Mouse (Mus musculus): ENCODE results near the gene Calml4.
"Not testable (repeated sequence)": the region's sequence is repeated elsewhere in the genome, so short reads cannot be mapped to it uniquely, and the experiment has no call there.

Calml4 gene

DNA sequence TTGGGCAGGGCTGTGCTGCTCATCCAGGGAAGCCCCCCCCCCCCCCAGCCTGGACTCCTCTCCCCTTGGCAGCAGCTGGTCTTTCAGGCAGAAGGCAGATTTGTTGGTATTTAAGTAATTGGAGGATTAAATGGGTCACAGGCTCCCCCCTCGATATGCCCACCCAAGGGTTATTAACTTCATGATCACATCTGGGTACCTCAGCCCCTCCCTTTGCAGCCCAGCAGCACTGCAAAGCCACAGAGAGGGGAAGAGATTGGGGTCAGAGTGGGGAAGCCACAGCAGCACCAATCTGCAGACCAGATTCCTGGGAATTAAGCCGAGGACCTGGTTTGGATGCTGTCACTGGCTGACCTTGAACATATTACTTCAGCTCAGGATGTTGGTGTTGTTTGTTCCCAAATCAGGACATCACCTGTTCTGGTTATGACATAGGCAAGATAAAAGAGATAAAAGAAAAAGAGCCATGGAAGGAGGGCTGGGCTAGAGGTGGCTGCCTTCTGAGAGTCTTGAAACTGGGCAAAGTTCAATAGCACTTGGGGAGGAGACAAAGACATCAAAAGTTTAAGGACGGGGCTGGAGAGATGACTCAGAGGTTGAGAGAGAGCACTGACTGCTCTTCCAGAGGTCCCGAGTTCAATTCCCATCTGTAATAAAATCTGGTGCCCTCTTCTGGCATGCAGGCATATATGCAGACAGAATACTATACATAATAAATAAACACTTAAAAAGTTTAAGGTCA lies 22.0 kb upstream of the Calml4 start:
- no peak for DNase-seq (ENCODE audit: low read depth)

DNA sequence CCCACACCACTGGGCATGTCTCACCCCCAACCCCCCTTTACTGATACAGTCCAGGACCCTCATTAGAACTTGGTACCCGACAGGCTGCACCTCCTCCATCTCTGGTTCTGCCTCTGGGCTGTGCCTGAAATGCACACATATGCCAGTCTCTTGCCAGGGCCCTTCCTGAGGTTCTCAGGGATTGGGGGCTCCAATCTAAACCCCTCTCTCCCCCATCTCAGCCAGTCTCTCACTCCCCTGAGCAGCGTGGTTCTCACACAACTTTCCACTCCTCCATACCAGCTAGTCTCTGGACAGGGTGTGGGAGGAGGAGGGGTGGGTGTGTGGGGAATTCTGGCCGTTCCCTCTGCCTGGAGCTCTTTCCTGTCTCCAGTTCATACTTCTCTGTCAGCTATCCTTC lies 20.3 kb upstream of the Calml4 start:
- DNase-seq (ENCODE audit: low read depth): no peak

DNA sequence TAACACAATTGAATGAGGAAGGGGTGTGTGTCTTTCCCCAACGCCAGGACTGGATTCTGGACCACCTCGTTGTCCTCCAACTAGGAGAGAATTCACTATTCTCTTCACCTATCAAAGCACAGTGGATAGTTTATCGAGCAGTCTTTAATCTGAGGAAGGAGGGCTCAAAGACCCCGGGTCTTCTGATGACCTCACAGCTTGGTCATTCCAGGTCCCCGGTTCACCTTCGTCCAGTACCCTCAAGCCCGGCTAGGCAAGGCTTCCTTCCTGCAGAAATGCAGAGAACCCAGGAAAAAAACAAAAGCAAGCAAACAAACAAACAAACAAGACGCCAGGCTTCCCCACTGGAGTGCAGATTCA lies 19.8 kb upstream of the Calml4 start:
- no peak for DNase-seq (ENCODE audit: low read depth)

DNA sequence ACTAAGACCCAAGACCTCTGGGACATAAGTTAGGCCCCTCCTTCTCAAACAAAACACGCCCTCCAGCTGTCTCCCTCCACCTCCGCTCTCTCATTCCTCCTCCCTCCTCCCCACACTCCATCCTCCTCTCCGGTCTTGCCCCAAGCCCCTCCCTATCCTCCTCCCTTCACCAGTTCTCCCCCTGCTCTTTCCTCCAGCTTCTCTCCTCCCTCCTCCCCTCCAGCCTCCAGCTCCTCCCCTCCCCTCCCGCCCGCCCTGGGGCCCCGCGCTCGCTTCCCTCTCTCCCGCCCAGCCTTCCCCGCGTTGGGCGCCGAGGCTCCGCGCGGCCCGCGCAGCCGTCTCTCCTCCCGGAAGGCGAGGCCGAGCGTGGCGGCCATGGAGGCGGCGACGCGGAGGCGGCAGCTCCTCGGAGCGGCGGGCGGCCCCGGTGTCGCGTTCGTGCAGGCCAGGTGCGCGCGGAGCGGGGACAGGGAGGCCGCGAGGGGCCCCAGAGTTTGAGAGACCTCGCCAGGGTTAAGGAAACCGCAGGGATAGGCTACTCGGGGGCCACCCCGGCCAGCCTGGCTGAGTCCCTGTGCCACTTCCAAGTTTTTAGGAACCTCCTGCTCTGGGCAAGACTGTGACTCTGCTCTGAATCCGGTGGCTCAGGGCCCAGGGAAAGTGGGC lies 19.2 kb upstream of the Calml4 start, which contains the start of gene Cln6:
TSS of gene Cln6 (plus strand) at position 280 of the 666 bp plus-strand sequence.
- DNase-seq (ENCODE audit: low read depth): peak; percentile 79

DNA sequence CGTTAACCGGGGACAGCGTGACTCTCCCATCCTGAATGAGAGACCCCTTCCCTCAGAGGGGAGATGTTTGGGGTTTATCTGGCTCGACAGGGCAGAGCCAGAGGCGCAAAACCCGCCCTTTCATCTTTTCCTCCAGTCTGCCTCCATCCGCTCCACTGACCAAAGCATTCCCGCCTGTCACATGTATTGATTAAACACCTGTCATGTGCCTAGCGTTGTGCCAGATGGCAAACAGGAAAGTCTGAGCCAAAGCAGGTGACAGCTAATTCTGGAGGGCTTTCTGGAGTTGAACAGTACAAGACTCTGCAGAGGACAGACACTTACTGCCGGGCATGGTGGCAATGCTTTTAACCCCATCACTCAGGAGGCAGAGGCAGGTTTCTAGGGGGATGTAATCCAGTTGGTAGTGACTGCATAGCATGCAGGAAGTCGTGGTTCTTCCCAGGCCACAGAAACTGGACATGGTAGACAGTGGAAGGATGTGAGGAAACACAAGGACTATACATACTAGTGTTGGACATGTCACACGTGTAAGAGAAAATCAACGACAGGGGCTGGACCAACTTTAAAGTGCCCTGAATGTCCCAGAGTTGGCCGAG lies 18.6 kb upstream of the Calml4 start:
- DNase-seq (ENCODE audit: low read depth): peak; percentile 27

DNA sequence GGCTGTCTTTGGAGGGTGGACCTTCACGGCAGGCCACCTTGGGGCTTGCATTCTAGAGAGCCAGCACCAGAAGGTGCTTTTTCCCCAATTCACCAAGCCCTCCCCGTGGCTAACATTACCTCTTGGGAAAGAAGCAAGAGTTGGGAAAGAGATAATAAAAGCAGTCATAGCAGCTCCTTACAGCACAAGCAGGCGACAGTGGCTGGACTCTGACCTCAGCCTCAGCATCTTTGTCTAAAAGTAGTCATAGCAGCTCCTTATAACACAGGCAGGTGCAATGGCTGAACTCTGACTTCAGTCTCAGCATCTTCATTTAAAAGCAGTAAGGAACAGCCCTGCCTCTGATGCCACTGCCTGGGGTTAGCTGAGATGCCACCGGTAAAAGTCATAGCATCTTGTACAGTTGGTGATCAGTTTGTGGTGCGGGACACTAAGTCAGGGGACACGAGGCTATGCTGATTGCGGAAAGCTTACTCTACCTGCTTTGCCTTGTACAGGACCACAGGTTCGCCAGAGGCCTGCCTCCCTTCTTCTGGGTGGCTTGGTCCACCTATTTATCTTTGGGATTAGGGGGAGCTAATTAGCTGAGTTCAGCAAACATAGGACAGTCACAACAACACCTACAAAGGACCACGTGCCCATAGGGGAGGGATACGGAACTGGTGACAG lies 14.4 kb upstream of the Calml4 start:
- DNase-seq (ENCODE audit: low read depth): no peak

DNA sequence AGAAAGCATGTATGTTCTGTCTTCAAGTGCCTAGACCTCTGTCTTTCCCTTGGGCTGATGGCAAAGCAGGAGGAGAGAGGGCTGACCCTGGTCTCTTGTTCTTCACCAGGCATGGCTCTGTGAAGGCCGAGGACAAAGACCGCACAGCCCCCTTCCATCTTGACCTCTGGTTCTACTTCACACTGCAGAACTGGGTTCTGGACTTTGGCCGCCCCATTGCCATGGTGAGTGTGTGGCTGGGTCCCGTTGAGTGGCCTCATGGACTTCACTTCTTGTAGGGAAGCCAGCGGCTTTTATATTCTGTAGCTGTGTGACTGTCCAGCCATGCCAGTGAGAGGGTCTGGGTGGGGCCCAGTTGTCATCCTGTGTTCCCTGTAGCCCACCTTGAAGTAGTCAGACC lies 13.4 kb upstream of the Calml4 start:
- no peak for DNase-seq (ENCODE audit: low read depth)

DNA sequence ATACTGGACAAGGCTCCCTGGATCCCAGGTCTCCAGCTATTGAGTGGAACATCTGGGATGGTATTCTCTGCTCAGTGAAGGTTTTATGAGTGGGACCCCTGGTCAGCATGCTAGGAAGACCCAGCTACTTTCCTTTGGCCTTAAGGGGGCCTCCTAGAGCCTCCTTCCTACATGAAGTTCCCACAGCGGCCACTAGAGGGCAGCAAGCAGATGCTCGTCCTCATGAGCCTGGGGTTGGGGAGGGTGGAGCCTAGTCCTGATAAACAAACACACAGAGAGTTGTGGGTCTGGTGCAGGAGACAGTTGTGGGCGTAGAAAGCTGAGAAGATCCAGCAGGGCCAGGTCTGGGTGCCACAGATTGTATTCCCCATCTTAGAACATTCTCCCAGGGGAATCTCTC lies 10.2 kb upstream of the Calml4 start:
- DNase-seq (ENCODE audit: low read depth): peak; percentile 85

DNA sequence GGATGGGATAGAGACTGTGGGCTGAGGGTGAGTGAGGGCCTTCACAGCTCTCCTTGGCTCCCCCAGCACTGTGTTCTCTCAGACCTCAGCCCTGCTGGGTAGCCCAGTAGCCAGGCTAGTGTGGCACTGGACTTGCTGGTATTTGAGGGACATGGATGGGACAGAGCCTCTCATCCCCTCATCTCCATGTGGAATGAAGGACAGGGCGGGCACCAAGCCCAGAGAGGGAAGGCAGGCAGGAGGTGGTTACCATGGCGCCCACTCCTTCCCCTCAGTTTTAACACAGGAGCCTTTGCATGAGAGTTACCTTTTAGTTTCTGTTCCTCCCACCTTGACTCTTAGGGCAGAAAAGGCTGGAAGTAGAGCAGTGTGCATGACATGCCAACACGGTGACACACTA lies 9.2 kb upstream of the Calml4 start:
- DNase-seq (ENCODE audit: low read depth): no peak

DNA sequence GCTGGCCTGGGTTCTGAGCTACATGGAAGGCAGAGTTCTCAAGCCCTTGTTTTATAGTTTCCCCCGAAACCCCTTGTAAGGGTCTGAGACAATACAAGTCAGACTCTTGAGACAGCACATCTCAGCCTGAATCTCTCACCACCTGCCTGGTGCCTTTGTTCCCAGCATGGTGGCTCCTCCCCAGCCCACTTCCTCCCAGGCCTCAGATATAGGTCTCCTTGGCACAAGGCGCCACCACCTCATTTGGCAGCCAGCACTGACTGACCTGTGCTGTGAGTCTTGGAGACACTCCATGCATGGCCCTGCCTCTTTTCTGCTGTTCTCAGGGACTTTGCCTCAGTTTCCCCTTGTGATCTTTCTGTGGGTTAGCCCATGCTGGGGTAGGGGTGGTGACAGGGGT lies 6.3 kb upstream of the Calml4 start:
- no peak for DNase-seq (ENCODE audit: low read depth)

DNA sequence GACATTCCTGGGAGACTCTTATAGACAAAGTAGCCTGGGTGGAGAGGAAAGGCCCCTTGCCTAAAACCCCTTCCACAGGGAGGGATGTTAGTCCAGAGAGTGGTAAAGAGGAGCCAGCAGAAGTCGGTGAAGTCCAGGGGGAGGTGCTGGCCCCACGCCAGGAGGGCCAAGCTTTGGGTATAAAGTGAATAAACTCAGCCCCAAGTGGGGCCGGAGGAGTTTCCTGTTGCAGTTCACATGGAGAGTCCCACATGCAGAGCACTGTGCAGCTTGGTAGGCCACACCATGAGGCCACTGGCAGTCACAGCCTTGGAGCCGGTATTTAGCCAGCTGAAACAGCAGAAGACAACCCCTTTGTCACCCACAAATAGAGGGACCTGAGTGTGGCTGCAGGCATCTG lies 3.4 kb upstream of the Calml4 start:
- DNase-seq (ENCODE audit: low read depth): no peak

DNA sequence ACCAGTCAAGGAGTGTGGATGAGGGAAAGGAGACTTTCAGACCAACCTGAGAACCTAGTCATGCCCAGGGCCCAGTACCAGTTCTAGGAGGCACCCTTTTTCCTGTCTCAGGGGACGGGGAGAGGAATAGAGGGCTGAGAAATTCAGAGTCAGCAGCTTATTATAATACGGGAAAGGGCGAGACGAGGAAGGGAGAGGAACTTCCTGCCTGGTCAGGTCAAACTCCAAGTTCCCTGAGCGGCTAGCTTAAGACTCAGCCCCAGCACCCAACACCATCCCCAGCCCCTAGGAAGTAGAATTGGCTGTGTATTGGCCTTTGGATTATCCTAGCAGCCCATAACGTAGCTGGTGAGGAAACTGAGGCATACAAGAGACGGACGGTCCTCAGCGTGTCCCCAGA lies 664 bp upstream of the Calml4 start:
- DNase-seq (ENCODE audit: low read depth): no peak

DNA sequence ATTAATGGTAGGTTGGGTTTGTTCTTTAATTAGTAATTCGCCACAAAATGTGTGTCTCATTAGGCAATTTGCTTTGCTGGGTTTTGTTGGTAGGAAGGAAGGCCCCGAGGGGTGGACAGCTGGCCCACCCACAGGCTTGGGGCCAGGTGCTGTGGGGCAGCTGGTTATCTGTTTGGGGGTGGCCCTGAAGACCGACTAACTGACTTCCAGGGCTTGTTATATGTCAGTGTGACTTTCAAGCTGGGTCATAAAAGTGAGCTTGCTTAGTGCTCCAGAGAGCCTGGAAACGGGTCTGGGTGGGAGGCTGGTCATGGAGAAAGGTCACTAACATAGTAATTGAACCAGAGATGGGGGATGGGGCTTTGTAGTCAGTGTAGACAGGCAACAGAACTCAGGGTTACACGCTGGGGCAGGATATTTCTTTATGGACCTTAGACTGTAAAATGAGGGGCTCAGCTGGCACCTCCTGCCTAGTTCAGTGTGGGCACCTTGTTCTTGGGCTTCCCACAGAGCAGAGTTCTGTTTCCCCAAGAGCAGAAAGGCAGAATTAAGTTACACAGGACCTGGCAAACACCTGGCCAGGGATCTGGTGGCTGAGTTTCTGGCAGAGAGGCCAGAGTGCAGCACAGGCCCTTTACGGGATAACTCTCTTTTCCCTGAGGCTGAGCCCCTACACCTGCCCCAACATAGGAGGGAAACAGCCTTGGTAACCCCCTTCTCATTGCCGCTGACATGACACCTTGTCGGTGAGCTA lies 563 bp downstream of the Calml4 start:
- no peak for DNase-seq (ENCODE audit: low read depth)

DNA sequence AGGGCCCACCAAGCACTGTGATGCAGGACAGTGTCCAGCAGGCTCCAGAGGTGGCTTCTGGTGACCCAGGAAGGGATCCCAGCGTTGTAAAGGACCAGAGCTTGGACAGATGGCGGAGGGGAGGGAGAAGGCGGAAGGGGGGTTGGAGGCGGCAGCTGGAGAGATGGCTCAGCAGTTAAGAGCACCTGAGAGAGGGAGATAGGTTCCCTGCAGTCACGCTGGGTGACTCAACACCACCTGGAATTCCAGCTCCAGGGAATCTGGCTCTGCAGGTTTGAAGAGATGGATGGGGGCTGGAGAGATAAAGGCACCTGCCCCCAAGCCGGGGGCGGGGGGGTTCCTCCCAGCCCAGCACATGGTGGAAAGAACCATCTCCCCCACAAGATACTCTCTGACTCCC lies 2.2 kb downstream of the Calml4 start:
- DNase-seq (ENCODE audit: low read depth): not testable (repeated sequence)

DNA sequence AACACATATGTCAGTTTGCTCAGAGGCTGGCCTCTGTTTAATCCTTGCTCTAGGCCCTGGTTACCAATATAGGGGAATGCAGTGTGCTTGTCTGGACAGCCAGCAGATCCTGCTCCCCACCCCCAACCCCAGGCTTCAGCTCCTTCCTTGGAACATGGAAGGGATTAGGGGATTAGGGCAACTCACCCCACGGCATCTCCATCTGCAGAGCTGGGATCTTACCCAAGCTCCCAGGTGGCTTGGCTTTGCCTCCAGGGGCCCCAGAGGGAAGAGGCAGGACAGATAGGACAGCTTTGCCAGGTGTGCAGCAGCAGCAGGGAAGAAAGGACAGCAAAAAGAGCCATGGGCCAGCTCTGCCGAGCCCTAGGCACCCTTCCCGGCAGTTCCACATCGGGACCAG lies 3.0 kb downstream of the Calml4 start:
- DNase-seq (ENCODE audit: low read depth): no peak

DNA sequence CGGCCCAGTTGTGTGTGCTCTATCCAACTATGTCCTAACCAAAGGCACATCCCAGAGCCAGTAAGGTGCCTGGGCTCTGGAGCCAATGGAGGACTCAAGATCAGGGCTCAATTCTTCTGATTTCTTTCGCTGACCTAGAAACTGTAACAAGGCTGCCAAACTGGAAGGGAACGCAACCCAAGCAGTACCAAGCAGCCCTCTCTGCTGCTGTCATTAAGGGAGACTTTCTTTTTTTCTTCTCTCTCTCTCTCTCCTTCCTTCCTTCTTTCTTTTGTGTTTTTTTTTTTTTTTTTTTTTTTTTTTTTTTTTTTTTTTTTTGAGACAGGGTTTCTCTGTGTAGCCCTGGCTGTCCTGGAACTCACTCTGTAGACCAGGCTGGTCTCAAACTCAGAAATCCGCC lies 11.4 kb downstream of the Calml4 start:
- not testable (repeated sequence) for DNase-seq (ENCODE audit: low read depth)

DNA sequence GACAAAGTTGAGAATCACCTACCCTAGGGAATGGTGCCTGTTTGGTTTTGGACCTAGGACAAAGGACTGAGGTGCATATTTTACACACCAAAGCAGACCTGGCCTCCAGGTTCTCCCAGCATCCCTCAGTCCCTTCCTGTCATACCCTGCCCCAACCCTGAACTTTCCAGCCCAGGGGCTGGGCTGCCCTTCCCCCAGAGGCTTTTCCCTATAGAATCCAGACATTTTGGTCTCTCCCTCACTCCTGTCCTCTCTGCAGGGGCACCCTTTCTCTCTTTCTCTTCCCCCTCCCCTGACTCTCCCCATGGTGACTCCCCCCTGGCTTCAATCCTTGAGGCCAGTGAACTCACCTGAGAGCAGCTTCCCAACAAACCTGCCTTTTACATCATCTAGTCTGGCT lies 12.8 kb downstream of the Calml4 start:
- no peak for DNase-seq (ENCODE audit: low read depth)

DNA sequence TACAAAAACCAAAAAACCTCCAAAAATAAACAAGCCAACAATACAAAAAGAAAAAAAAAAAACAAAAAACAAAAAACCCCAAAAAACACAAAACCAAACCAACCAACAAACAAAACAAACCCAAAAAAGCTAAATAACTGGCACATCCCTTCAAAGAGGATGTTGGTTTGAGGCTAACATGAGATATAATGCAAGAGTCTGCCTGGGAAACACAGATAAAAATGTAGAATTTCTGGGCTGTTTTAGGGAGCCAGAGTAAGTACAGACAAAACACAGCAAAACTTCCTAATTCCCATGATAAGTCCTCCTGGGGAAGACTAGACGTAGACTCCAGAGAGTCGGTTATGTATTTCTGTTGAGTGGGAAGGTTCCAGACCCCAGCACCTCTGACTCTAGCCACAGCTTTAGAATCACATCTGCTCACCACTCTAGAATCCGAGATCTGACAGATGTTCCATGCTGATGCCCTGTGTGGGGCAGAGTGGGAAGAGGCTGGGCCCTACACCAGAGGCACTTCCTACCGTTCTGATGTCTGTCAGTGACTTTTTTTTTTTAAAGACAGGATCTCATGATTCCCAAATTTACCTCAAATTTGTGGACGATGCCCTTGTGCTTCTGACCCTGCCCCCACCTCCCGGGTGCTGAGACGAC lies 19.2 kb downstream of the Calml4 start:
- peak; percentile 15 for DNase-seq (ENCODE audit: low read depth)

DNA sequence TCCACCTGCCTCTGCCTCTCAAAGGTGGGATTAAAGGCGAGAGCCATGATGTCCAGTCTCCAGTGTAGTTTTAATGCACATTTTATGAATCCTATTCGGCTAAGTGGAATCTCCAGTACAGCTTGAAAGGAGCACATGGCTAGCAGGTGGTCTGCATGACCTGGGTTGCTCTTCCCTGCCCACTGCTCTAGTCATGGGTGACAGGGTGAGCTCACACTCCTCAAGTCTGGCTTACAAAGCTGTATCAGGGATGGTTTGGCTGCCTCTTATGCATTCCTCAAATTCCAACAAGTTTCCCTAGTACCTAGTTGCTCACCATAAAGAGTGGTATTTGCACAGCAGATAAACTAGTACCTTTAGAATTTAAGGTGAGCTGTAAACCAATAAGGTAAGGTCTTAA lies 19.9 kb downstream of the Calml4 start:
- no peak for DNase-seq (ENCODE audit: low read depth)

DNA sequence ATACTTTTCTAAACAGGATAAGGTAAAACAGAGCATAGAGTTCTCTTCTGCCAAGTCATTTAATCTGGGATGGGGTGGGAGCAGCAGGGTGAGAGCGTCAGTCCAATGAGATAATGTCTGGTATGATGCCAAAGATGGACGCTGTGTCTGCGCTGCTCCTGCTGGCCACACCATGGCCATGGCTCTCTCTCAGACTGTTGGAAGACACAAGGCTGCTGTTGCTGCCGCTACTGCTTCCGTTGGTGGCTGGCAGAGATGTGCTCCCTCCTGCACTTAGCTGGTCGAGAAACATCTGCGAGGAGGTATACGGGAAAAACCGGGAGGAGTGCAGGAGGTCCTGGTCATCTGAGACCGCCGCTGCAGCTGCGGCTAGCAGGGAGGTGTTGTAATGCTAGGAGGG lies 24.0 kb downstream of the Calml4 start:
- no peak for DNase-seq (ENCODE audit: low read depth)

DNA sequence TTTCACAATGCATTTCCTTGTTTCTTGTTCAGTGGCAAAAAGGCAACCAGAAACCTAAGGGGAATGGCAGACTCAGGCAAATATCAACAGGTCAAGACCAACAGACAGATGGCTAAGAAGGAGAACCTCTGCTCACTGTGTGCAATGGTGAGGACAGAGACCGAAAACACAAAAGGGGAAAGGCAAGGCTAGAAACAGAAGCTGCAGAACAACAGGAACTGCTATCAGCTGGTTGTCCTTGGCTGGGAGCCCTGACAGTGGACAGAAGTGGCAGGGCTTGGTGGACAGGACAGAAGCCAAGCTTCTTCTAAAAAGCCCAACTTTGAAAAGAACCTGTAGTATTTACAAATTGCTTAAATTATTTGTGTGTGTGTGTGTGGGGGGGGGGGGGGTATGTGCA lies 36.6 kb downstream of the Calml4 start:
- no peak for DNase-seq (ENCODE audit: low read depth)

DNA sequence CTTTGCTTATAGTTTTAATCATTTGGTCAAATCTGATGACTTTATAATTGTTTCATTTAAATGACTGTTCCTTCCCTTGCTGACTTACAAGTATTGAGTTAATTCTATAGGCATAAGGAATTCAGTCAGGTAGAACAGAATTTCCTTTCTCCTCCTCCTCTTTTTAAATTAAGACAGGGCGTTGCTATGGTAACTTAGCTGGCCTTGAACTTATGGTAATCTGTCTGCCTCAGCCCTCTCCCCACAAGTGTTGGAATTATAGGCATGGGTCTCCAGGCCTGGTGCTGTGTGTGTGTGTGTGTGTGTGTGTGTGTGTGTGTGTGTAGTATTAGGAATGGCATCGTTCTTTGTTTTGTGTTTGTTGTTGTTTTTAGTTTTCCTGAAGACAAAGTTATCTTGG lies 43.9 kb downstream of the Calml4 start:
- no peak for DNase-seq (ENCODE audit: low read depth)
